Mouse (Mus musculus): Measurements from ENCODE around the gene Pole2. TPM values are rescaled to one million over a fixed set of nuclear protein-coding genes. Genes with fewer than 3 reads are reported as not detected.

The Pole2 gene
- total RNA-seq (2014; rRNA removed) (0.74 and 1.8 TPM in 2 replicates), polyA plus RNA-seq (2012; rRNA removed) (0.24 and 0.36 TPM in 2 replicates)

DNA sequence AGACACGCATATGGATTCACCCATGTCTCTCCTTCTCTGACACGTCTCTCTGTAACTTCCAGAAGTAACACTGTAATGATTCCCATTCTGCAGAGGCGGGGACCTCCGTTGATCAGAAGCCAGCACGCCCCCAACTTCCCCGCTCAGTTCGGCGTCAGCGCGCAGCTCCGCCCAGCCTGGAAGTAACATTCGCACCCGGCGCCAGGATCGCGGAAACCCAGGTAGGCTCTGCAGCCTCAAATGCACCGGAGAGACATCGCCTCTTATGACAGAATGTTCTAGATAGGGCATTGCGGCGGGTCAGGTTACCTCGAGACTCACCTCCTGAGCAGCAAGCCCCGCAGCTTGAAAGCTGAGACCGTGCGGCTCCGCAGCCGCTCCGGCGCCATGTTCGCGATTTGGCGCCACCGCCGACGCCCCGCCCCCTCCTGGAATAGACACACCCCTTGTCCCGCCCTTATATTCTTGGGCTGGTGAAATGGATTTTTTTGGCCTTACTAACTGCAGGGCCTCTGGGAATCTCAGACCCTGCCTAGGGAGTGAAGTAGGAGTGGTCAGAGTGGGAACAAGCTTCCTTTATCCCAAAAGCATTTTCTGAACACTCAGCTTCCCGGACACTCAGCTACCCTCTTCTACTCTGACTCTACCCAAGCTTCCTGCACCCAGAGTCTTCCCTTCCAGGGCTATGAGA lies at the start of gene Pole2:
Pole2 (minus strand) TSS at position 420 of the 691 bp plus-strand sequence.
- TF ChIP-seq POLR2A (IDR thresholded peaks at IDR 0.05; ENCODE audit: extremely low read depth, insufficient read depth, low read length) (no peak), CTCF (IDR thresholded peaks at IDR 0.05; ENCODE audit: low read depth, low read length) (no peak)
- WGBS = 1% methylated on average over 37 of the region's 37 CpGs
- DNase-seq (ENCODE audit: extremely low read depth, low read depth, low spot score) = peak; percentile 53
- H3K79me2 ChIP-seq (ENCODE audit: control insufficient read depth, insufficient read depth, low read length) = no peaks in the 10 kb centered on the region
- H3K27me3 ChIP-seq (ENCODE audit: control insufficient read depth, insufficient read depth, low read length) = no peaks in the 10 kb centered on the region
- peak within 1 kb of the TSS; percentile 61 for H3K9ac ChIP-seq (ENCODE audit: low read depth, low read length)
- H3K27ac ChIP-seq (replicated peaks; ENCODE audit: insufficient read depth, low read depth, low read length) = no peak within 1 kb of the TSS; the same call in 1 of the 2 replicates
- H3K4me3 ChIP-seq (ENCODE audit: insufficient read depth, low read depth, low read length) = peak within 1 kb of the TSS; percentile 96
- no peaks in the 10 kb centered on the region for H3K36me3 ChIP-seq (ENCODE audit: control insufficient read depth, insufficient read depth, low read length)
- no peaks in the 10 kb centered on the region for H3K4me1 ChIP-seq (ENCODE audit: control insufficient read depth, insufficient read depth, low read length)

GRCm38 (mm10) chr12:69268956-69269355 lies 41.0 kb upstream of the Pole2 start:
- Histone ChIP-seq H3K4me3 (ENCODE audit: insufficient read depth, low read depth, low read length) (no peak overlapping the region), H3K27ac (replicated peaks; ENCODE audit: insufficient read depth, low read depth, low read length) (no peak overlapping the region), H3K27me3 (ENCODE audit: control insufficient read depth, insufficient read depth, low read length) (no peaks in the 10 kb centered on the region), H3K79me2 (ENCODE audit: control insufficient read depth, insufficient read depth, low read length) (no peaks in the 10 kb centered on the region), H3K36me3 (ENCODE audit: control insufficient read depth, insufficient read depth, low read length) (no peaks in the 10 kb centered on the region), H3K9ac (ENCODE audit: low read depth, low read length) (no peak overlapping the region), H3K4me1 (ENCODE audit: control insufficient read depth, insufficient read depth, low read length) (no peaks in the 10 kb centered on the region)
- no peak for DNase-seq (ENCODE audit: extremely low read depth, low read depth, low spot score)
- no peak for TF ChIP-seq CTCF (IDR thresholded peaks at IDR 0.05; ENCODE audit: low read depth, low read length)
- no peak for TF ChIP-seq POLR2A (IDR thresholded peaks at IDR 0.05; ENCODE audit: extremely low read depth, insufficient read depth, low read length)
- WGBS = 95% methylated on average over 2 of the region's 2 CpGs

DNA sequence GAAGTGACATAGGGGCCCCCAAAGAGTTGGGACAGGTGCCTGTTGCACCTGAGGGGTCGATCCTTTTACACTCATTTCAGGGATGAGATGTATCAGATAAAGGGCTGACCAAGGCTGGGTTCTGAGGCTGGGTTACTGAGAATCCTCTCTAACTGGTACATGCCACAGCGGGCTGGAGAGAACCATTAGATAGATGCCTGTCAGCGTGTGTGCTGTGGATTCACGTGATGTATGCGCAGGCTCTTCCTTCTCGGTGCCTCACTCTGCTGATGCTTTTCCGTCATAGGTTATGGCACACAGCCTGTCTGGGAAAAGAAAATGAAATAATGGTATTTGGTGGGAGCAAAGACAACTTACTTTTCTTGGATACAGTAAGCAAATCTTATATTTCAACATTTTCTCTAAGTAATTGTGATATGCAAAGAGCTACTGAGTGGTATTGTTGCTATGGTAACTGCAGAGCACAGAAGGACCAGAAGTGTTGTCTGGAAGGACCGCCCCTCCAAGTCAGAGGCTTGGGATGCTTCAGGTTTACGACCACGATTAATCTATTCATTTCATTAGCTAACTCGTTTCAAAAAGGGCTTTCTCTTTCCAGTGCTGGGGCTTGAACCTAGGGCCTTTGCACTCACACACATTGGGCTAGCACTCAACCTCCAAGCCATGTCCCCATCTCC lies 40.1 kb upstream of the Pole2 start:
- Histone ChIP-seq H3K4me3 (ENCODE audit: insufficient read depth, low read depth, low read length) (no peak overlapping the region), H3K27ac (replicated peaks; ENCODE audit: insufficient read depth, low read depth, low read length) (no peak overlapping the region), H3K4me1 (ENCODE audit: control insufficient read depth, insufficient read depth, low read length) (no peaks in the 10 kb centered on the region), H3K79me2 (ENCODE audit: control insufficient read depth, insufficient read depth, low read length) (no peaks in the 10 kb centered on the region), H3K27me3 (ENCODE audit: control insufficient read depth, insufficient read depth, low read length) (no peaks in the 10 kb centered on the region), H3K9ac (ENCODE audit: low read depth, low read length) (no peak overlapping the region), H3K36me3 (ENCODE audit: control insufficient read depth, insufficient read depth, low read length) (no peaks in the 10 kb centered on the region)
- TF ChIP-seq CTCF (IDR thresholded peaks at IDR 0.05; ENCODE audit: low read depth, low read length) (no peak), POLR2A (IDR thresholded peaks at IDR 0.05; ENCODE audit: extremely low read depth, insufficient read depth, low read length) (no peak)
- no peak for DNase-seq (ENCODE audit: extremely low read depth, low read depth, low spot score)
- WGBS = 87% methylated on average over 11 of the region's 11 CpGs

DNA sequence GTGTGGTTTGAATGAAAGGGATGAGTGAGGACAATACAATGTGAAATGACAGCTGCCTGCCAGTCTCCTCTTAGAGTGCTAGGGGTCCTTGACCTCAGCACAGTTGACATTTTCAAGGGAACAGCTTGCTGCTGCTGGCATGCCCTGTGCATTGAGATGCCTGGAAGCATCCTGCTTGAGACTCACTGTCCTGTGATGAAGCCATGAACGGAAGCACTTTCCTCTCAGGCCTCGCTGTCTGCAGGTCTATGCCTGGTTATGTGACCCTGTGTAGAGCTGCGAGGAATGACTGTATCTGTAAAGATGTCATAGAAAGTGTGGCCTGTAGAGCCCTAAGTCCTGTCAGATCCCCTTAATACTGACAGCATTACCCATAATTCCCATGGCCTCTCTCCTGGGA lies 37.0 kb upstream of the Pole2 start:
- TF ChIP-seq CTCF (IDR thresholded peaks at IDR 0.05; ENCODE audit: low read depth, low read length) (no peak), POLR2A (IDR thresholded peaks at IDR 0.05; ENCODE audit: extremely low read depth, insufficient read depth, low read length) (no peak)

DNA sequence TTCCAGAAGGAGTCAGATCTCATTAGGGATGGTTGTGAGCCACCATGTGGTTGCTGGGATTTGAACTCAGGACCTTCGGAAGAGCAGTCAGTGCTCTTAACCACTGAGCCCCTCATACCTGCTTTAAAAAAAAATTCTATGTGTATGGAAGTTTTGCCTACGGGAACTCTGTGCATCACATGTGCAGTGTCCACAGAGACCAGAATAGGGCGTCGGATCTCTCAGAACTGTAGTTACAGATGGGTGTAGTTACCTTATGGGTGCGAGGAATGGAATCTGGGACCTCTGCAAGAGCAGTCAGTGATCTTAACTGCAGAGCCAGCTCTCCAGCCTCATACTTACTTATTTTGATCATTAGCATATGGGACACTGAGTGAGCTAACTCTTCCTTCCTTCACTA lies 34.3 kb upstream of the Pole2 start:
- H3K4me3 ChIP-seq (ENCODE audit: insufficient read depth, low read depth, low read length) = no peak overlapping the region
- H3K27ac ChIP-seq (replicated peaks; ENCODE audit: insufficient read depth, low read depth, low read length) = no peak overlapping the region
- no peak for TF ChIP-seq CTCF (IDR thresholded peaks at IDR 0.05; ENCODE audit: low read depth, low read length)
- TF ChIP-seq POLR2A (IDR thresholded peaks at IDR 0.05; ENCODE audit: extremely low read depth, insufficient read depth, low read length) = no peak
- H3K79me2 ChIP-seq (ENCODE audit: control insufficient read depth, insufficient read depth, low read length) = no peaks in the 10 kb centered on the region
- H3K36me3 ChIP-seq (ENCODE audit: control insufficient read depth, insufficient read depth, low read length) = no peaks in the 10 kb centered on the region
- DNase-seq (ENCODE audit: extremely low read depth, low read depth, low spot score) = no peak
- no peak overlapping the region for H3K9ac ChIP-seq (ENCODE audit: low read depth, low read length)
- H3K4me1 ChIP-seq (ENCODE audit: control insufficient read depth, insufficient read depth, low read length) = no peaks in the 10 kb centered on the region
- 99% methylated on average over 5 of the region's 5 CpGs for WGBS
- H3K27me3 ChIP-seq (ENCODE audit: control insufficient read depth, insufficient read depth, low read length) = no peaks in the 10 kb centered on the region

More for the DNA sequence above, 37.0 kb upstream of the Pole2 start:
- H3K9ac ChIP-seq (ENCODE audit: low read depth, low read length) = no peak overlapping the region
- H3K4me1 ChIP-seq (ENCODE audit: control insufficient read depth, insufficient read depth, low read length) = no peaks in the 10 kb centered on the region
- H3K36me3 ChIP-seq (ENCODE audit: control insufficient read depth, insufficient read depth, low read length) = no peaks in the 10 kb centered on the region
- H3K27ac ChIP-seq (replicated peaks; ENCODE audit: insufficient read depth, low read depth, low read length) = no peak overlapping the region
- DNase-seq (ENCODE audit: extremely low read depth, low read depth, low spot score) = no peak
- no peaks in the 10 kb centered on the region for H3K79me2 ChIP-seq (ENCODE audit: control insufficient read depth, insufficient read depth, low read length)
- WGBS = 92% methylated on average over 3 of the region's 3 CpGs
- no peaks in the 10 kb centered on the region for H3K27me3 ChIP-seq (ENCODE audit: control insufficient read depth, insufficient read depth, low read length)
- H3K4me3 ChIP-seq (ENCODE audit: insufficient read depth, low read depth, low read length) = no peak overlapping the region

DNA sequence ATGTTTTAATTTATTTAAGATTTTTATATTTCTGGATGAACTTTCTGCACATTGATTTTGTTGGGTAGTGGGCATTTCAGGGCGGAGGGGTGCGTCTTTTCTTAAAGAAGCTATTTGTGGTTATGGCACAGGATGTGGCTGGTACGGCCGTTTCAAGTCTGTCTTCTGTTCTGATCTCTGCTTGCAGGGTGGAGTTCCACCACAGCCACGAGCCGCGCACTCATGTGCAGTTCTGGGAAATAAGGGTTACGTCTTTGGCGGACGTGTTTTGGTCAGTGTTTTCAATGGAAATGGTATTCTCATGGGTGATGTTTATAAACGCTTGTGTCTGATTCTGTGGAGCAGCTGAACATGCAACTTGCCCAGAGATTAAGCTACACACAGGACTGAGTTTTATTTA lies 29.8 kb upstream of the Pole2 start:
- no peaks in the 10 kb centered on the region for H3K4me1 ChIP-seq (ENCODE audit: control insufficient read depth, insufficient read depth, low read length)
- no peak overlapping the region for H3K27ac ChIP-seq (replicated peaks; ENCODE audit: insufficient read depth, low read depth, low read length)
- no peaks in the 10 kb centered on the region for H3K27me3 ChIP-seq (ENCODE audit: control insufficient read depth, insufficient read depth, low read length)
- H3K4me3 ChIP-seq (ENCODE audit: insufficient read depth, low read depth, low read length) = no peak overlapping the region
- H3K79me2 ChIP-seq (ENCODE audit: control insufficient read depth, insufficient read depth, low read length) = no peaks in the 10 kb centered on the region
- no peak for TF ChIP-seq POLR2A (IDR thresholded peaks at IDR 0.05; ENCODE audit: extremely low read depth, insufficient read depth, low read length)
- no peak for TF ChIP-seq CTCF (IDR thresholded peaks at IDR 0.05; ENCODE audit: low read depth, low read length)
- DNase-seq (ENCODE audit: extremely low read depth, low read depth, low spot score) = no peak
- 88% methylated on average over 11 of the region's 11 CpGs for WGBS
- no peaks in the 10 kb centered on the region for H3K36me3 ChIP-seq (ENCODE audit: control insufficient read depth, insufficient read depth, low read length)
- H3K9ac ChIP-seq (ENCODE audit: low read depth, low read length) = no peak overlapping the region

All from liver, adult 2 months (tissue).